Mouse (Mus musculus) neural tube, embryonic 14.5 days (tissue): ENCODE measurements around the gene Mamdc2. TPM values are rescaled to one million over a fixed set of nuclear protein-coding genes. Genes with fewer than 3 reads are reported as not detected.

Source experiments
- ATAC-seq: fragments of 200-750 bp; cut with Nextera tagmentation; 2 replicates; pipeline ENCODE4 v1.8.0; 2017; ENCODE audit warnings: low read depth, mild to moderate bottlenecking, moderate TSS enrichment, moderate library complexity
- H3K27ac ChIP-seq: fragments of 300-500 bp; sonication (generic); 2 replicates; pipeline ENCODE4 v1.5.1; 2014; ENCODE audit warnings: low read depth, mild to moderate bottlenecking, control low read depth, low read length, moderate library complexity, mixed read lengths
- H3K27me3 ChIP-seq: fragments of 300-500 bp; sonication (generic); 2 replicates; pipeline ENCODE4 v1.6.1; 2014; ENCODE audit warnings: low read length; ENCODE audit not compliant: control insufficient read depth, insufficient read depth
- H3K36me3 ChIP-seq: fragments of 300-500 bp; sonication (generic); 2 replicates; pipeline ENCODE4 v1.6.1; 2014; ENCODE audit warnings: low read length, mixed read lengths; ENCODE audit not compliant: control insufficient read depth, insufficient read depth
- H3K4me1 ChIP-seq: fragments of 300-500 bp; sonication (generic); 2 replicates; pipeline ENCODE4 v1.6.1; 2014; ENCODE audit warnings: low read length; ENCODE audit not compliant: control insufficient read depth, insufficient read depth
- H3K4me2 ChIP-seq: fragments of 300-500 bp; sonication (generic); 2 replicates; pipeline ENCODE4 v1.6.1; 2014; ENCODE audit warnings: mild to moderate bottlenecking, low read depth, low read length, control low read depth
- H3K4me3 ChIP-seq: fragments of 300-500 bp; sonication (generic); 2 replicates; pipeline ENCODE4 v1.5.1; 2014; ENCODE audit warnings: low read depth, low read length, control low read depth, mixed read lengths
- H3K9ac ChIP-seq: fragments of 300-500 bp; sonication (generic); replicated peaks from 2 replicates; pipeline ENCODE4 v1.6.1; 2014; ENCODE audit warnings: low read depth, mild to moderate bottlenecking, control low read depth, low read length, mixed read lengths
- H3K9me3 ChIP-seq: fragments of 300-500 bp; sonication (generic); 2 replicates; pipeline ENCODE4 v1.6.1; 2016; ENCODE audit warnings: low read length; ENCODE audit not compliant: control insufficient read depth
- WGBS: fragments of 180-500 bp; shearing (Covaris S2); extraction: QIAGEN DNeasy Blood & Tissue Kit; methylation state at CpG from one replicate; pipeline ENCODE4 v1.1.7; 2014; 5-methylcytosine and 5-hydroxymethylcytosine counted together
- polyA plus RNA-seq: library from polyadenylated mRNA; unstranded; fragments of >200 nt; fragmentation: Nextera tagmentation; extraction: Ambion mirVana; gene quantifications from 2 replicates; pipeline ENCODE4 v1.2.1, GENCODE M21; 2014

Gene Mamdc2
- polyA plus RNA-seq, 1 experiment from 2014 or later, result 1.1 TPM

GRCm38 (mm10) chr19:23400485-23400884, 47.8 kb downstream of the Mamdc2 start:
- H3K9me3 ChIP-seq, result no peaks in the 10 kb centered on the region
- 67% methylated on average over 5 of the region's 5 CpGs for WGBS
- H3K27me3 ChIP-seq, result no peaks in the 10 kb centered on the region
- no peak for ATAC-seq
- no peak overlapping the region for H3K27ac ChIP-seq
- no peak overlapping the region for H3K4me2 ChIP-seq
- H3K36me3 ChIP-seq, result no peaks in the 10 kb centered on the region
- no peak overlapping the region for H3K4me3 ChIP-seq
- H3K9ac ChIP-seq, result no peak overlapping the region
- peaks cover 6% of the 10 kb centered on the region; the same call in 1 of the 2 replicates for H3K4me1 ChIP-seq

- ATAC-seq, result no peak
- 68% methylated on average over 2 of the region's 2 CpGs for WGBS
- Histone ChIP-seq H3K27me3 (no peaks in the 10 kb centered on the region), H3K4me2 (no peak overlapping the region), H3K36me3 (no peaks in the 10 kb centered on the region), H3K4me3 (no peak overlapping the region), H3K4me1 (no peaks in the 10 kb centered on the region), H3K9me3 (no peaks in the 10 kb centered on the region), H3K27ac (no peak overlapping the region), H3K9ac (no peak overlapping the region)
Measured at GRCm38 (mm10) chr19:23395956-23396355, 52.3 kb downstream of the Mamdc2 start.

DNA sequence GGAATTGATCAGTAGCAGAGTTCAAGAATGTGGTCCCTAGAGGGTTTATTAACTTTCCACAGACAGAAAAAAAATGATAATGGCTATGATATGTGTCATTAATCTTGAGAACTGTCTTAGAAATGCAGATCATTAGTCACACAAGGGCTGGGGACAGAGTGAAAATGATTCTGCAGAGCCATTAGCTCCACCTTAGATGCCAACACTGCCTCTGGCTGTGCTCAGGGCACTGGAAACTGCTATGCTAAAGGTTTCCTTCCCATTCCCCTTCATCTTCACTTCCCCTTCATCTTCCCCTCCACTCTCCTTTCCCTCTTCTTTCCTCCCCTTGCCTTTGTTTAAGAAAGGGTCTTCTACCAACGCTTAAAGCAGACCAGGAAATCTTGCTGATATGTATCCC, 53.6 kb downstream of the Mamdc2 start:
- Histone ChIP-seq H3K27me3 (no peaks in the 10 kb centered on the region), H3K4me2 (no peak overlapping the region), H3K9ac (no peak overlapping the region), H3K9me3 (no peaks in the 10 kb centered on the region), H3K27ac (no peak overlapping the region), H3K36me3 (no peaks in the 10 kb centered on the region), H3K4me1 (no peaks in the 10 kb centered on the region), H3K4me3 (no peak overlapping the region)
- 75% methylated on average over 1 of the region's 1 CpGs for WGBS
- ATAC-seq, result no peak

- 17% methylated on average over 4 of the region's 4 CpGs for WGBS
- no peak overlapping the region for H3K4me3 ChIP-seq
- no peaks in the 10 kb centered on the region for H3K27me3 ChIP-seq
- no peak overlapping the region for H3K4me2 ChIP-seq
- no peak overlapping the region for H3K9ac ChIP-seq
- H3K36me3 ChIP-seq, result no peaks in the 10 kb centered on the region
- ATAC-seq, result peak; percentile 81; the same call in 1 of the 2 replicates
- no peaks in the 10 kb centered on the region for H3K4me1 ChIP-seq
- 0 out of 2 replicates have a peak overlapping the region, but pooled peaks have one; percentile 4 for H3K27ac ChIP-seq
- no peaks in the 10 kb centered on the region for H3K9me3 ChIP-seq
Measured at GRCm38 (mm10) chr19:23388862-23389272, 59.4 kb downstream of the Mamdc2 start.

- Histone ChIP-seq H3K9me3 (no peaks in the 10 kb centered on the region), H3K27ac (0 out of 2 replicates have a peak overlapping the region, but pooled peaks have one; percentile 4), H3K27me3 (no peaks in the 10 kb centered on the region), H3K9ac (no peak overlapping the region), H3K4me3 (no peak overlapping the region), H3K36me3 (no peaks in the 10 kb centered on the region), H3K4me2 (no peak overlapping the region), H3K4me1 (no peaks in the 10 kb centered on the region)
- peak; percentile 31; the same call in 1 of the 2 replicates for ATAC-seq
- whole genome bisulfite sequencing, result 41% methylated on average over 7 of the region's 7 CpGs
Measured at GRCm38 (mm10) chr19:23388083-23388861, 60.0 kb downstream of the Mamdc2 start.

- 85% methylated on average over 2 of the region's 2 CpGs for WGBS
Measured at GRCm38 (mm10) chr19:23382396-23382795, 65.8 kb downstream of the Mamdc2 start.

DNA sequence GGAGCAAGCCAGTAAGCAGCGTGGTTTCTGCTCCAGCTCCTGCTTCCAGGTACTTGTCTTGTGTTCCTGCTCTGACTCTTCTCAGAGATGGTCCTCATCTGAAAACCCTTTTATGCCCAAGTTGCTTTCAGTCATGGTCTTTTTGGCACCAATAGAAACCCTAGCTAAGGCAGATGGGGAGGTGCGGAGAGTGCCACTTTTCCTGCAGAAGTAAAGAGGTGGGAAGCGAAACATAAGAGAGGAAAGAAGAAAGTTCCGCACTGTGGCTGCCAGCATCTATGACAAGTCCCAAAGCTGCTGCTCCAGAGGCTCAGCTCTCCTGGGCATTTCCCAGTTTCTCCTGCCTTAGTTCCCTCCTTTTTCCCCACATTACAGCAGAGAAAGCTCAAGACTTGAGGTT, 67.3 kb downstream of the Mamdc2 start:
- no peak overlapping the region for H3K27ac ChIP-seq
- H3K36me3 ChIP-seq, result no peaks in the 10 kb centered on the region
- no peak overlapping the region for H3K9ac ChIP-seq
- no peak overlapping the region for H3K4me3 ChIP-seq
- 95% methylated on average over 4 of the region's 4 CpGs for WGBS
- no peaks in the 10 kb centered on the region for H3K9me3 ChIP-seq
- H3K4me2 ChIP-seq, result no peak overlapping the region
- no peak for ATAC-seq
- peaks cover 3% of the 10 kb centered on the region; the same call in 1 of the 2 replicates for H3K4me1 ChIP-seq
- H3K27me3 ChIP-seq, result no peaks in the 10 kb centered on the region

More at GRCm38 (mm10) chr19:23382396-23382795, 65.8 kb downstream of the Mamdc2 start:
- ATAC-seq, result no peak
- H3K36me3 ChIP-seq, result no peaks in the 10 kb centered on the region
- H3K27ac ChIP-seq, result no peak overlapping the region
- H3K27me3 ChIP-seq, result no peaks in the 10 kb centered on the region
- no peaks in the 10 kb centered on the region for H3K4me1 ChIP-seq
- H3K4me2 ChIP-seq, result no peak overlapping the region
- no peak overlapping the region for H3K9ac ChIP-seq
- no peak overlapping the region for H3K4me3 ChIP-seq
- H3K9me3 ChIP-seq, result no peaks in the 10 kb centered on the region

- H3K9ac ChIP-seq, result no peak overlapping the region
- no peak overlapping the region for H3K4me3 ChIP-seq
- no peak overlapping the region for H3K4me2 ChIP-seq
- no peaks in the 10 kb centered on the region for H3K27me3 ChIP-seq
- ATAC-seq, result no peak
- no peaks in the 10 kb centered on the region for H3K36me3 ChIP-seq
- H3K27ac ChIP-seq, result no peak overlapping the region
- 84% methylated on average over 8 of the region's 8 CpGs for WGBS
- peaks cover 3% of the 10 kb centered on the region; the same call in 1 of the 2 replicates for H3K4me1 ChIP-seq
- H3K9me3 ChIP-seq, result no peaks in the 10 kb centered on the region
Measured at GRCm38 (mm10) chr19:23379752-23380504, 68.3 kb downstream of the Mamdc2 start.
